Mouse (Mus musculus) bone marrow, adult 2 months (tissue): Measurements from ENCODE around the gene Ralgapb. TPM values are rescaled to one million over a fixed set of nuclear protein-coding genes. Genes with fewer than 3 reads are reported as not detected.

Source experiments
- H3K27ac ChIP-seq: fragments of 200-500 bp; 2 replicates; pipeline ENCODE4 v1.5.1; 2012; ENCODE audit warnings: low read depth, mild to moderate bottlenecking, control low read depth, inconsistent platforms, low read length; ENCODE audit not compliant: control insufficient read depth, poor library complexity, insufficient read depth
- H3K4me1 ChIP-seq: fragments of 200-500 bp; 2 replicates; pipeline ENCODE4 v1.6.1; 2011; ENCODE audit warnings: low read length; ENCODE audit not compliant: control insufficient read depth, insufficient read depth
- H3K4me3 ChIP-seq: fragments of 200-500 bp; replicated peaks from 2 replicates; pipeline ENCODE3; 2011; ENCODE audit warnings: mild to moderate bottlenecking, low read depth, low read length, control low read depth; ENCODE audit not compliant: control insufficient read depth
- CTCF ChIP-seq: fragments of 200-500 bp; IDR thresholded peaks from 2 replicates; pipeline ENCODE4 v1.5.1; 2011; ENCODE audit warnings: low read length, control low read depth; ENCODE audit not compliant: control insufficient read depth, insufficient read depth
- POLR2A ChIP-seq: fragments of 200-500 bp; IDR thresholded peaks from 2 replicates; pipeline ENCODE4 v1.6.1; 2011; ENCODE audit warnings: low read depth, mild to moderate bottlenecking, control low read depth, low read length, borderline replicate concordance; ENCODE audit not compliant: control insufficient read depth
- WGBS: fragments of 180-500 bp; shearing (Covaris S2); methylation state at CpG from one replicate; pipeline ENCODE4 v1.1.7; 2018; 5-methylcytosine and 5-hydroxymethylcytosine counted together
- polyA plus RNA-seq: library from polyadenylated mRNA; stranded (reverse); fragments of >200 nt; gene quantifications from 2 replicates; pipeline ENCODE4 v1.2.4, GENCODE M21; 2011; ENCODE audit warnings: low replicate concordance; ENCODE audit not compliant: missing spikeins, insufficient read depth, insufficient read length

The Ralgapb gene
- polyA plus RNA-seq, 1 experiment, result 16.6 TPM

- Histone ChIP-seq H3K4me3 (no peak overlapping the region), H3K27ac (no peak overlapping the region), H3K4me1 (peaks cover 2% of the 10 kb centered on the region; the same call in 1 of the 2 replicates)
- WGBS, result 23% methylated on average over 2 of the region's 2 CpGs
- TF ChIP-seq CTCF, result no peak
- TF ChIP-seq POLR2A, result no peak
Observed at GRCm38 (mm10) chr2:158413240-158413639, 3.6 kb downstream of the Ralgapb start.

- Histone ChIP-seq H3K4me3 (no peak overlapping the region), H3K4me1 (peaks cover 2% of the 10 kb centered on the region; the same call in 1 of the 2 replicates), H3K27ac (no peak overlapping the region)
- WGBS, result 6% methylated on average over 1 of the region's 1 CpGs
- TF ChIP-seq POLR2A (no peak), CTCF (no peak)
Observed at GRCm38 (mm10) chr2:158415826-158416225, 6.2 kb downstream of the Ralgapb start.

GRCm38 (mm10) chr2:158418663-158419062 is 9.0 kb downstream of the Ralgapb start:
- no peak overlapping the region for H3K4me3 ChIP-seq
- H3K4me1 ChIP-seq, result no peaks in the 10 kb centered on the region; the same call in 1 of the 2 replicates
- no peak for TF ChIP-seq POLR2A
- no peak for TF ChIP-seq CTCF
- WGBS, result 94% methylated on average over 1 of the region's 1 CpGs
- no peak overlapping the region for H3K27ac ChIP-seq

- H3K27ac ChIP-seq, result no peak overlapping the region
- WGBS, result 23% methylated on average over 1 of the region's 1 CpGs
- H3K4me3 ChIP-seq, result no peak overlapping the region
- TF ChIP-seq CTCF (no peak), POLR2A (no peak)
- H3K4me1 ChIP-seq, result no peaks in the 10 kb centered on the region
Observed at GRCm38 (mm10) chr2:158445814-158446213, 36.2 kb downstream of the Ralgapb start.

- Histone ChIP-seq H3K27ac (no peak overlapping the region), H3K4me1 (no peaks in the 10 kb centered on the region), H3K4me3 (no peak overlapping the region)
- WGBS, result 95% methylated on average over 7 of the region's 7 CpGs
- TF ChIP-seq POLR2A (no peak), CTCF (no peak)
Observed at GRCm38 (mm10) chr2:158449845-158450244, 40.2 kb downstream of the Ralgapb start.

- TF ChIP-seq POLR2A (no peak), CTCF (no peak)
- no peak overlapping the region for H3K4me3 ChIP-seq
Observed at GRCm38 (mm10) chr2:158456451-158456850, 46.8 kb downstream of the Ralgapb start.

GRCm38 (mm10) chr2:158457610-158458009 is 48.0 kb downstream of the Ralgapb start:
- H3K27ac ChIP-seq, result no peak overlapping the region
- H3K4me1 ChIP-seq, result no peaks in the 10 kb centered on the region
- H3K4me3 ChIP-seq, result no peak overlapping the region
- TF ChIP-seq POLR2A (no peak), CTCF (no peak)
- WGBS, result 90% methylated on average over 1 of the region's 1 CpGs

More at GRCm38 (mm10) chr2:158456451-158456850, 46.8 kb downstream of the Ralgapb start:
- Histone ChIP-seq H3K4me1 (no peaks in the 10 kb centered on the region), H3K27ac (no peak overlapping the region)
- WGBS, result 89% methylated on average over 4 of the region's 4 CpGs

- H3K4me1 ChIP-seq, result no peaks in the 10 kb centered on the region
- H3K27ac ChIP-seq, result no peak overlapping the region
- 5% methylated on average over 1 of the region's 1 CpGs for WGBS
- no peak overlapping the region for H3K4me3 ChIP-seq
- TF ChIP-seq CTCF, result no peak
- TF ChIP-seq POLR2A, result no peak
Observed at GRCm38 (mm10) chr2:158462450-158462849, 52.8 kb downstream of the Ralgapb start.

- no peak overlapping the region for H3K27ac ChIP-seq
- 86% methylated on average over 1 of the region's 1 CpGs for WGBS
- TF ChIP-seq CTCF (no peak), POLR2A (no peak)
- H3K4me3 ChIP-seq, result no peak overlapping the region
- H3K4me1 ChIP-seq, result no peaks in the 10 kb centered on the region
Observed at GRCm38 (mm10) chr2:158474159-158474558, 64.5 kb downstream of the Ralgapb start.
